Mouse (Mus musculus) layer of hippocampus, adult 8-10 months (tissue): ENCODE measurements around the gene Prelp. TPM values are rescaled to one million over a fixed set of nuclear protein-coding genes. Genes with fewer than 3 reads are reported as not detected.

Source experiments
- DNase-seq, 2 experiments: peaks; one replicate each; pipeline ENCODE4 v3.0.0; 2022; ENCODE audit warnings: low spot score in 2 of 2
- total RNA-seq, 4 experiments: library from RNA; stranded (reverse); gene quantifications; 2 replicates each; pipeline ENCODE4 v1.2.4; 2022

Prelp gene
- total RNA-seq, 4 experiments from 2014 or later, result 18.3 to 22.9 (median 20.2) TPM

- no peak for DNase-seq
Measured at GRCm38 (mm10) chr1:133934354-133934963, 13.2 kb upstream of the Prelp start.

GRCm38 (mm10) chr1:133933301-133934195 lies 12.3 kb upstream of the Prelp start:
- no peak for DNase-seq

- DNase-seq, result no peak
Measured at GRCm38 (mm10) chr1:133929980-133930379, 8.8 kb upstream of the Prelp start.

- DNase-seq, result no peak
Measured at GRCm38 (mm10) chr1:133925223-133925622, 4.0 kb upstream of the Prelp start.

GRCm38 (mm10) chr1:133924141-133924875 lies 3.1 kb upstream of the Prelp start:
- DNase-seq, result peak in 1 of 2 experiments; percentile 38

GRCm38 (mm10) chr1:133923071-133923470 lies 1.9 kb upstream of the Prelp start:
- no peak for DNase-seq

- no peak for DNase-seq
Measured at GRCm38 (mm10) chr1:133920876-133921275, 338 bp downstream of the Prelp start.

- DNase-seq, result no peak
Measured at GRCm38 (mm10) chr1:133920401-133920800, 813 bp downstream of the Prelp start.

GRCm38 (mm10) chr1:133918088-133918470 lies 3.1 kb downstream of the Prelp start:
- DNase-seq, result no peak

- no peak for DNase-seq
Measured at GRCm38 (mm10) chr1:133917456-133918087, 3.6 kb downstream of the Prelp start.

GRCm38 (mm10) chr1:133915723-133916355 lies 5.4 kb downstream of the Prelp start:
- DNase-seq, result peak in 1 of 2 experiments; percentile 52

GRCm38 (mm10) chr1:133915115-133915514 lies 6.1 kb downstream of the Prelp start:
- no peak for DNase-seq

GRCm38 (mm10) chr1:133913018-133913417 lies 8.2 kb downstream of the Prelp start:
- DNase-seq, result no peak

GRCm38 (mm10) chr1:133911456-133911855 lies 9.8 kb downstream of the Prelp start:
- peak in 1 of 2 experiments; percentile 46 for DNase-seq

- DNase-seq, result no peak
Measured at GRCm38 (mm10) chr1:133911008-133911407, 10.2 kb downstream of the Prelp start.

- no peak for DNase-seq
Measured at GRCm38 (mm10) chr1:133910108-133910507, 11.1 kb downstream of the Prelp start.

- no peak for DNase-seq
Measured at GRCm38 (mm10) chr1:133908659-133909575, 12.3 kb downstream of the Prelp start.

GRCm38 (mm10) chr1:133907949-133908658 lies 13.1 kb downstream of the Prelp start, which contains the start of gene Optc:
Optc (minus strand) TSS chr1:133907999.
- DNase-seq, result peak; percentile 77 to 78

GRCm38 (mm10) chr1:133906420-133906819 lies 14.8 kb downstream of the Prelp start:
- no peak for DNase-seq
